ENCODE assay signal across 26 mouse cellular contexts in the genomic region with DNA sequence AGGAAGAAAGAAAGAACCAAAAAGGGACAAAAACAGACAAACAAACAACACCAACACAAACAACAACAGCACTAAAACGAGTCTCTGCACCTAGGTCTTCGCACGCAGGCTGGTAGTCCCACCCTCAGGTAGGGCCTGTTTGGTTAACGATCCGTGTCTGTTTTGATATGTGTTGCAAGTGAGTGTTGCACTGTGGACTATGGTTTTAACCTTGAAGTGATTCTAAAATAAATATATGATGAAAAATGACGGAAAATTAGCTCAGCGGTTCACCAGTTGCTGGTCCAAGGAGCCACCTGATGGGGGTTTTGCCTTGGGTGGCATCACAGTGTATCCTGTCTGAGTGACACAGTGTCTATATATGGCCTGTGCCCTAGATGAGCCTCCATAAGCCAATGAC. TPM values are rescaled to one million over a fixed set of nuclear protein-coding genes. Genes with fewer than 3 reads are reported as not detected.
"Had no signal": no experiment of that assay in that cellular context is flagged by ENCODE, and none has a peak within 500 bp of the region (broad histone marks: within the 10 kb centered on the region; RNA-seq: fewer than 3 reads in every experiment).

No protein-coding gene starts in this region.

- H3K4me2 ChIP-seq: intestine, embryonic 15.5 days; kidney, embryonic 15.5 days; lung, embryonic 14.5 days; midbrain, embryonic 12.5 days; neural tube, embryonic 12.5 days; neural tube, embryonic 15.5 days had no signal

- H3K9me3 ChIP-seq: intestine, embryonic 15.5 days; kidney, embryonic 15.5 days; midbrain, embryonic 12.5 days; neural tube, embryonic 12.5 days; neural tube, embryonic 15.5 days had no signal

- H3K27ac ChIP-seq: intestine, embryonic 15.5 days; kidney, embryonic 15.5 days; left cerebral cortex, adult 2 months; liver, embryonic 14.5 days; macrophage; midbrain, embryonic 12.5 days; neural tube, embryonic 12.5 days; neural tube, embryonic 15.5 days; stomach, postnatal 0 days had no signal

- H3K9ac ChIP-seq: intestine, embryonic 15.5 days; kidney, embryonic 15.5 days; liver, embryonic 14.5 days; lung, embryonic 14.5 days; midbrain, embryonic 12.5 days; neural tube, embryonic 12.5 days; neural tube, embryonic 15.5 days had no signal

- H3K4me3 ChIP-seq: intestine, embryonic 15.5 days; kidney, embryonic 15.5 days; left cerebral cortex, adult 2 months; midbrain, embryonic 12.5 days; neural tube, embryonic 12.5 days; neural tube, embryonic 15.5 days had no signal

- H3K36me3 ChIP-seq: intestine, embryonic 15.5 days; kidney, embryonic 15.5 days; midbrain, embryonic 12.5 days; neural tube, embryonic 12.5 days; neural tube, embryonic 15.5 days had no signal

- DNase-seq: kidney, adult 11 months; kidney, adult 8-10 months; kidney, postnatal 10 days; kidney, postnatal 36 days; layer of hippocampus, postnatal 36 days; left cerebral cortex, postnatal 4 days; lung, embryonic 14.5 days; right cerebral cortex, adult 18-20 months; right cerebral cortex, postnatal 14 days; right cerebral cortex, postnatal 4 days; thymus, adult 2 months; thymus, postnatal 14 days; thymus, postnatal 4 days had no signal

- ATAC-seq: intestine, embryonic 15.5 days; lung, postnatal 0 days; midbrain, embryonic 16.5 days had no signal

RNA-seq across cellular contexts. Expression of gene Gjb2, which starts 2.9 kb away (rescaled TPM):
- polyA plus RNA-seq: macrophage had no signal

RNA-seq across cellular contexts. Expression of gene Gm4491, which starts 14.1 kb away (rescaled TPM):
- total RNA-seq: left cerebral cortex, postnatal 4 days; megakaryocyte, adult 5-6 weeks had no signal
- polyA plus RNA-seq: kidney, embryonic 15.5 days; liver, embryonic 14.5 days; lung, embryonic 14.5 days; lung, postnatal 0 days; macrophage; midbrain, embryonic 12.5 days; midbrain, embryonic 16.5 days; neural tube, embryonic 12.5 days; neural tube, embryonic 15.5 days; stomach, embryonic 14.5 days; stomach, postnatal 0 days; thymus, adult 2 months had no signal

RNA-seq across cellular contexts. Expression of gene Gjb6, which starts 31.8 kb away (rescaled TPM):
- total RNA-seq: megakaryocyte, adult 5-6 weeks had no signal
- polyA plus RNA-seq: lung, embryonic 14.5 days; macrophage had no signal

RNA-seq across cellular contexts. Expression of gene Gja3, which starts 43.7 kb away (rescaled TPM):
- total RNA-seq: megakaryocyte, adult 5-6 weeks had no signal
- polyA plus RNA-seq: liver, embryonic 14.5 days; macrophage had no signal
